Mouse (Mus musculus) right cerebral cortex, postnatal 10 days (tissue): ENCODE measurements around the gene Uqcc3.
"Not testable (repeated sequence)": the region's sequence is repeated elsewhere in the genome, so short reads cannot be mapped to it uniquely, and the experiment has no call there.

Experiments
- DNase-seq, 2 experiments: peaks; one replicate each; pipeline ENCODE4 v3.0.0; 2021; ENCODE audit warnings: low spot score in 2 of 2

Gene Uqcc3

GRCm38 (mm10) chr19:8880311-8881033, at the start of gene Uqcc3:
TSS of gene Uqcc3 (minus strand) at chr19:8880923.
- DNase-seq, result peak; percentile 92 to 94

DNA sequence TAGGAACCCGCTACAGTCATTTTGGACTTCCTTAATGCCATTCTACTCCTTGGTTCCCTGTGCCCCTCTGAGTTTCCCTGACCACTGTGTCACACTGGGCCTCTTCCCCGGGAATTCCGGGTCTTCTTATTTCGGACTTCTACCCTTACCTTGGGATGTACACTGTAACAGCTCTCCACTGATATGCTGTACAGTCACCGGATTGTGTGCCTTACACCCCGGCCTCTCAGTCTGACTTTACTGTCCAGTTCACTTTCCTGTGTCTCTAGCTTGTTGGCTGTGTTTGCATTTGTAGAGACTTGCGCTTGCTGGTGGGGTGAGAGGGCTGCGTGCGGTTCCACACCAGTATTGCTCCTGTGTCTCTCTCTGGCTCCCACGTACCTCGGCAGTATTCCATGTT, 49.4 kb upstream of the Uqcc3 start:
- no peak for DNase-seq

- peak; percentile 73 to 75 for DNase-seq
These were observed 48.7 kb upstream of the Uqcc3 start, which contains the start of the genes Rom1 and Eml3 for GRCm38 (mm10) chr19:8929224-8930088. TSS of gene Rom1 (minus strand) at chr19:8929356. TSS of gene Eml3 (plus strand) at chr19:8929552.

- no peak for DNase-seq
These were observed 48.0 kb upstream of the Uqcc3 start for GRCm38 (mm10) chr19:8928689-8929223.

DNA sequence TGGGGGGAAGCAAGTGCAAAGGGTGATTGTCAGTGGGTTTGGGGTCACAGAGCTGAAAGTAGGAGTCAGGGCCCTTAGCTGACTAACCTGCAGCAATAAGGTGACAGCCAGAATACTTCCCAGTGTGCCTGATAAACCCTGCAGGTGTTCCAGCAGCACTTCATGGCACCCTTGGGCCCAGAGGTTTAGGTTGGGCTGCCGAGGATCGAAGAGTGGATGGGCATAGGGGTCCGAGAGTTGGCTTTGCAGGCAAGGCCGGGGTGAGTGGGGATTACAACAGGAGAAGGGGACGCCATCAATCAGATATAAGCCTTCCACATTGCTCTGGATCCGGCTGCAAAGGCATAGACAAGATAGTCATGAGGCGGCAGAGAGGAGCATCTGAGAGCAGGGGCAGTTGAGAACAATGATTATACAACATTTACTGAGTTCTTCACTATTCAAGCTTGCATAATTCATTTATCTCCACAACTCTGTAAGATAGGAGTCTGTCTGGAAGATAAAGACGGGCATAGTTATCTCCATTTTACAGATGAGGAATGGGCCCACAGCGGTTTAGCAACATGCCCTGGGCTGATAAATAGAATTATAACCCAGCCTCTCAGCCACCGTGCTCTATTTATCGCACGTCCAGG, 47.3 kb upstream of the Uqcc3 start:
- DNase-seq, result no peak

GRCm38 (mm10) chr19:8926766-8927165, 46.0 kb upstream of the Uqcc3 start:
- no peak for DNase-seq

DNA sequence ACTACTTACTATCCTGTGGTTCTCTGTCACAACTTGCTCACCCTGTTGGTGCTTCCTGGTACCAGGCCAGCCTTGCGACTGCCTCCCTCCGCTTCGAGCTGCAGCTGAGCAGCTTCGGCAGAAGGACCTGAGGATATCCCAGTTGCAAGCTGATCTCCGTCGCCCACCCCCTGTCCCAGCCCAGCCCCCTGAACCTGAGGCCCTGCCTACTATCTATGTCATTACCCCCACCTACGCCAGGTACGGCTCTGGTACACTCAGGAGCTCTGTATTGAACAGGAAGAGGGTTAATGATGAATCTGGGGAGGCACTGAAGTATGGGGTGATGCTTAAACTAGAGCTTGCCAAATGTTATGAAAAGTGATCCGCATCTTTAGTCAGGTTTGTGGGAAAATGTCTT, 41.0 kb upstream of the Uqcc3 start:
- no peak for DNase-seq

GRCm38 (mm10) chr19:8920836-8921291, 40.1 kb upstream of the Uqcc3 start:
- DNase-seq, result no peak

DNA sequence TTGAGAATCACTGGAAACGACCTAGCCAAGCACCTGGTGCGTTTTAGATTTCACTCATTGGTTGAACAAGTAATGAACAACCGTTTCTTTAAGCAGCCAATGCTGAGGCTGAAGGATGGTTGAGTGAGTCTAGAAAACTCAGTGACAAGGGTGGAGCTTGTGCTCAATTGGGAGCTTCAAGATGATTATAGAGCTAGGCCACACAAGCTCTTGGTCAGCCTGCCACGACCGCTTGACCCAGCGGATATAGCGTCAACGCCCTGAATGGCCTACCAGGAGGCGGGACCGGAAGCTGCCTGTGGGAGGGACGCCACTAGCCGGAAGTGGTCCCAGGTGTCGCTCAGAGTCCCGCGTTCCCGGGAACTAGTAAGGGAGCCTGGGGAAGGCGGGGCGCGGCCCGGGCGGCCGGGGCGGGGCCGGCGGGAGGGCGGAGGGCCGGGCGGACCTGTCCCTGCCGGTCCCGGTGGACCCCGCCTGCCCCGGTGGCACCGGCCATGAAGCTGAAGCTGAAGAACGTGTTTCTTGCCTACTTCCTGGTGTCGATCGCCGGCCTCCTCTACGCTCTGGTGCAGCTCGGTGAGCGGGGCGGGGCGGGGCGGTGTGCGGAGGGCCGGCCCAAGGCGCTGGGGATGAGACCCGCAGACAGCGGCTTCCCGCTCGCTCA, 39.5 kb upstream of the Uqcc3 start, which contains the start of gene B3gat3:
Gene B3gat3 (plus strand): TSS at position 302 of the 664 bp plus-strand sequence.
- DNase-seq, result peak; percentile 95 to 96

GRCm38 (mm10) chr19:8919684-8920072, 39.0 kb upstream of the Uqcc3 start:
- DNase-seq, result no peak

DNA sequence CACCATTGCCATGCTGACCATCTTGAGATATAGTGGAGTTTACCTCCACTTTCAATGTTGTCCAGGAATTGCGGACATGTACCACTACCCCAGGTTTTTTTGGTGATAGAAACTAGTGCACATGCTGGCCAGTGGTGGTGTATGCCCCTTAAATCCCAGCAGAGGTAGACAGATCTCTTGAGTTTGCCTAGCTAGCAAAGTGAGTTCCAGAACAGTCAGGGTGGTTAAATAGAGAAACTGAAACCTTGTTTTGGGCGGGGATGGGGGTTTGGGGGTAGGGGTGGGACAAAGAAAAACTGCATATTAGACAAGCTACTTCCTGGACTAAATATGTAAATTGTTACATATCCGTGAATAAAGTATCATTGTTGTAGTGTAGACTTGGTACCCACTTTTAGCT, 38.3 kb upstream of the Uqcc3 start:
- no peak for DNase-seq

DNA sequence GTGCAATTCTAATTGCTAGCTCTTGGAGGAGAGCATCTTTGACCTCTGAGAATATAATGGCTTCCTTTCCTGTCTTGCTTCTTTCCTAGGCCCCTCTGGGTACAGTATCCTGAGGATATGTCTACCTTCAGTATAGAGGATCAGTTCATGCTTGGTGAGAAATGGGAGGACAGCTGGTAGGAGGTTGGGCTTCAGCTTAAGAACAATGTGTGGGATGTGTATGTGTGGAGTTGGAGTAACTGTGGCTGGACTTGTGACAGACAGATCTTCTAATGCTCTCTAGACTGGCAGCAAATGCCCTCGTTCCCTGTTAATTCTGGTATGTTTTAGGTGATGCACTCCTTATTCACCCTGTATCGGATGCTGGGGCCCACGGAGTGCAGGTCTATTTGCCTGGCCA, 33.5 kb upstream of the Uqcc3 start:
- no peak for DNase-seq

DNA sequence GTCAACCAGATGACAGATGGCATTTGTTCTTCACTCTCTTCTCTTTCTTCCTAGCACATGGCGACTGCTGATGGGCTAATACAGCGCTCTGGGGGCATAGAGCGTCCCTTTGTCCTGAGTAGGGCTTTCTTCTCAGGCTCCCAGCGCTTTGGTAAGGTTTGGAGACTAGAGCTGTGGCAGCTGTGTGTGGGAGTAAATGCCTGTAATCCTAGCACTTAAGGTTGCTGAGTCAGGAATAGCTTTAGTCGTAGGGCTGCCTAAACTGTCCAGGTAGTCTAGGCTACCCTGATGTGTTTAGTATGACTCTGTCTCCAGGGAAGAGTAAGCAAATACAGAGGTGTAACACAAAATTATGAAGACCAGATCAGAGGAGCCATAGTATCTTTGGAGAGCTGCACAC, 31.1 kb upstream of the Uqcc3 start:
- no peak for DNase-seq

DNA sequence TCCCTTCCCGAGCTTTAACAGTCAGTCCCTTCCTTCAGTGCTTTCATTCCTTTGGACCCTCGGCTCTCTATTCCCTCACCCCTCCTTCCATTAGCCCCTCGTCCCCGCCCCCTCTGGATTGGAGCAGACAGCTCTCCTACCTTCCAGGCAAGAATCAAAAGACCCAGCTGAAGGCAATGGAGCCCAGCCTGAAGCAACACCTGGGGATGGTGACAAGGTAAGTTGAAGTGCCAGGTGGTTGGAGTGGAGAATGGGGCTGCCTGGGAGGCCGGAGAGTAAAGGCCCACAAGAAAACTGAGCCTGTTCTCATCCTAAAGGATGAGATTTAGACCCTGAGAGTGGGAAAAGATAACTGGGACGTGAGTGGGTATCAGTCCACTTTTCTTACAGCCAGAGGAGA, 27.8 kb upstream of the Uqcc3 start:
- DNase-seq, result no peak

- no peak for DNase-seq
These were observed 22.7 kb upstream of the Uqcc3 start for GRCm38 (mm10) chr19:8903412-8903811.

DNA sequence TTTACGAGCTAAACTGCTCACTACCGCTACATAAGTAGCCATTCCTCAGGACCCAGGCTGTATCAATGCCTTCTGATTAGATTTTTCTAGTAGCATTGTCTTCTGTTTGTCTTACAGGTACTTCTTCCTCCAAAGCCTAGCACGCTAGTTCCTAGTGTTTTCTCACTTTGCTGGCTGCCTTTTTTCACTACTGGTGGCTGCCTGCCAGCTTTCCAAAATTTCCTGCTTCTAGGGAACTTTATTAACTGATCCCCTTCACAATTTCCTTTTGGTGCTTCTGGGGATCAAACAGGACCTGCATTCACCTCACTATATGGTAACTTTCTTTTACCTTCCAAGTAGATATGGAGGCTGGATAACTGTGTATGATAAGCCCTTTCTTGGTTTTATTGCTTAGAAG, 18.4 kb upstream of the Uqcc3 start:
- no peak for DNase-seq

- DNase-seq, result no peak
These were observed 17.9 kb upstream of the Uqcc3 start for GRCm38 (mm10) chr19:8898576-8898975.

- DNase-seq, result peak; percentile 98
These were observed 17.3 kb upstream of the Uqcc3 start, which contains the start of gene Ganab for GRCm38 (mm10) chr19:8897865-8898495. TSS of gene Ganab (plus strand) at chr19:8898071.

- peak; percentile 56 to 60 for DNase-seq
These were observed 16.6 kb upstream of the Uqcc3 start for GRCm38 (mm10) chr19:8897211-8897864.

GRCm38 (mm10) chr19:8896231-8896630, 15.5 kb upstream of the Uqcc3 start:
- DNase-seq, result not testable (repeated sequence)
